Mouse (Mus musculus) myocyte (in vitro differentiated cells): ENCODE results near the gene D130043K22Rik. TPM values are rescaled to one million over a fixed set of nuclear protein-coding genes. Genes with fewer than 3 reads are reported as not detected.

ENCODE experiments used
- H3K27me3 ChIP-seq: one replicate; pipeline ENCODE4 v1.6.1; 2011; ENCODE audit not compliant: control insufficient read depth, insufficient read depth, insufficient read length
- H3K36me3 ChIP-seq: one replicate; pipeline ENCODE4 v1.6.1; 2011; ENCODE audit not compliant: control insufficient read depth, insufficient read depth
- H3K4me2 ChIP-seq: one replicate; pipeline ENCODE4 v1.6.1; 2011; ENCODE audit warnings: low read depth, control low read depth
- H3K4me3 ChIP-seq: one replicate; pipeline ENCODE4 v1.5.1; 2011; ENCODE audit warnings: mild to moderate bottlenecking, control low read depth, moderate library complexity
- H3K79me2 ChIP-seq: one replicate; pipeline ENCODE4 v1.6.1; 2011; ENCODE audit not compliant: control insufficient read depth, insufficient read depth
- H3ac ChIP-seq: one replicate; pipeline ENCODE4 v1.6.1; 2011; ENCODE audit not compliant: control insufficient read depth, insufficient read length
- CEBPB ChIP-seq: IDR thresholded peaks from 2 replicates; pipeline ENCODE4 v1.6.1; 2011; ENCODE audit warnings: mild to moderate bottlenecking, moderate library complexity; ENCODE audit not compliant: poor library complexity, insufficient read depth, severe bottlenecking
- E2F4 ChIP-seq: IDR thresholded peaks from one replicate; pipeline ENCODE4 v1.6.1; 2011; ENCODE audit warnings: mild to moderate bottlenecking, control low read depth, moderate library complexity; ENCODE audit not compliant: insufficient read depth
- MAX ChIP-seq: IDR thresholded peaks from one replicate; pipeline ENCODE4 v1.6.1; 2011; ENCODE audit warnings: low read depth, mild to moderate bottlenecking, control low read depth
- MYOD1 ChIP-seq, 3 experiments: IDR thresholded peaks; one replicate each; pipeline ENCODE4 v1.6.1; 2011; ENCODE audit warnings: control low read depth in 2 of 3, low read depth in 2 of 3, mild to moderate bottlenecking in 2 of 3, moderate library complexity in 1 of 3; ENCODE audit not compliant: insufficient read length in 2 of 3, control insufficient read depth in 1 of 3
- MYOG ChIP-seq, 3 experiments: IDR thresholded peaks; one replicate each; pipeline ENCODE4 v1.6.1; 2011; ENCODE audit warnings: control low read depth in 2 of 3, low read depth in 2 of 3, mild to moderate bottlenecking in 2 of 3; ENCODE audit not compliant: insufficient read length in 2 of 3, control insufficient read depth in 1 of 3, insufficient read depth in 1 of 3
- POLR2A ChIP-seq: IDR thresholded peaks from one replicate; pipeline ENCODE4 v1.6.1; 2011; ENCODE audit warnings: low read depth, mild to moderate bottlenecking, control low read depth, moderate library complexity; ENCODE audit not compliant: insufficient read length
- POLR2AphosphoS2 ChIP-seq: IDR thresholded peaks from one replicate; pipeline ENCODE4 v1.6.1; 2011; ENCODE audit warnings: low read depth, control low read depth; ENCODE audit not compliant: insufficient read length
- REST ChIP-seq: IDR thresholded peaks from one replicate; pipeline ENCODE4 v1.6.1; 2011; ENCODE audit warnings: mild to moderate bottlenecking, control low read depth, moderate library complexity; ENCODE audit not compliant: insufficient read depth, insufficient read length
- SRF ChIP-seq: IDR thresholded peaks from one replicate; pipeline ENCODE4 v1.6.1; 2011; ENCODE audit warnings: low read depth; ENCODE audit not compliant: control insufficient read depth, insufficient read length
- TCF12 ChIP-seq: IDR thresholded peaks from one replicate; pipeline ENCODE4 v1.6.1; 2011; ENCODE audit warnings: mild to moderate bottlenecking, control low read depth; ENCODE audit not compliant: poor library complexity, insufficient read depth, severe bottlenecking
- TCF3 ChIP-seq: IDR thresholded peaks from one replicate; pipeline ENCODE4 v1.6.1; 2011; ENCODE audit warnings: low read depth, control low read depth; ENCODE audit not compliant: insufficient read length
- USF1 ChIP-seq: IDR thresholded peaks from one replicate; pipeline ENCODE4 v1.6.1; 2011; ENCODE audit warnings: low read depth, mild to moderate bottlenecking, control low read depth, moderate library complexity
- polyA plus RNA-seq: library from polyadenylated mRNA; unstranded; fragments of >200 nt; fragmentation: generic; extraction: Trizol; gene quantifications from one replicate; pipeline ENCODE4 v1.2.1, GENCODE M21; 2012; ENCODE audit warnings: missing spikeins

The D130043K22Rik gene
- polyA plus RNA-seq, 1 experiment: not detected

GRCm38 (mm10) chr13:24800674-24801307, 44.1 kb upstream of the D130043K22Rik start:
- peak overlapping the region; percentile 99 for H3ac ChIP-seq
- TF ChIP-seq REST: no peak
- TF ChIP-seq SRF: peak; percentile 46
- TF ChIP-seq E2F4: no peak
- TF ChIP-seq CEBPB: no peak
- no peak for TF ChIP-seq USF1
- peak; percentile 97 for TF ChIP-seq POLR2A
- no peak for TF ChIP-seq MYOD1 (IDR thresholded peaks at IDR 0.05; ENCODE audit: control insufficient read depth in 1 of 3, insufficient read length in 2 of 3, low read depth in 2 of 3)
- peak; percentile 98 for TF ChIP-seq POLR2AphosphoS2
- peaks cover 12% of the 10 kb centered on the region for H3K36me3 ChIP-seq

GRCm38 (mm10) chr13:24801308-24801921, 43.5 kb upstream of the D130043K22Rik start, which contains the start of gene BC005537:
BC005537 (plus strand) TSS chr13:24801657.
- TF ChIP-seq MYOD1 (IDR thresholded peaks at IDR 0.05; ENCODE audit: control insufficient read depth in 1 of 3, insufficient read length in 2 of 3, low read depth in 2 of 3) (peak in 1 of 3 experiments; percentile 7), MAX (no peak)
- peaks cover 47% of the 10 kb centered on the region for H3K79me2 ChIP-seq
- peaks cover 19% of the 10 kb centered on the region for H3K36me3 ChIP-seq
- no peaks in the 10 kb centered on the region for H3K27me3 ChIP-seq
- H3ac ChIP-seq: peak within 1 kb of the TSS; percentile 99
- peak within 1 kb of the TSS; percentile 82 for H3K4me2 ChIP-seq
- peak within 1 kb of the TSS; percentile 85 for H3K4me3 ChIP-seq

More at GRCm38 (mm10) chr13:24800674-24801307, 44.1 kb upstream of the D130043K22Rik start:
- Histone ChIP-seq H3K4me2 (peak overlapping the region; percentile 82), H3K4me3 (peak overlapping the region; percentile 85), H3K27me3 (no peaks in the 10 kb centered on the region), H3K79me2 (peaks cover 41% of the 10 kb centered on the region)

- peak overlapping the region; percentile 85 for H3K4me3 ChIP-seq
- peaks cover 24% of the 10 kb centered on the region for H3K36me3 ChIP-seq
- peaks cover 54% of the 10 kb centered on the region for H3K79me2 ChIP-seq
- peak overlapping the region; percentile 81 for H3K4me2 ChIP-seq
- H3K27me3 ChIP-seq: no peaks in the 10 kb centered on the region
- peak overlapping the region; percentile 99 for H3ac ChIP-seq
- TF ChIP-seq USF1 (no peak), POLR2A (peak; percentile 21), TCF12 (no peak), POLR2AphosphoS2 (peak; percentile 43), MYOG (IDR thresholded peaks at IDR 0.05; ENCODE audit: control insufficient read depth in 1 of 3, insufficient read depth in 1 of 3, insufficient read length in 2 of 3, low read depth in 2 of 3) (peak in 2 of 3 experiments; percentile 12 to 63), SRF (no peak), MYOD1 (IDR thresholded peaks at IDR 0.05; ENCODE audit: control insufficient read depth in 1 of 3, insufficient read length in 2 of 3, low read depth in 2 of 3) (peak in 2 of 3 experiments; percentile 26 to 51)
Observed at GRCm38 (mm10) chr13:24802131-24802691, 42.7 kb upstream of the D130043K22Rik start.

GRCm38 (mm10) chr13:24803196-24803595, 41.7 kb upstream of the D130043K22Rik start:
- Histone ChIP-seq H3K79me2 (peaks cover 60% of the 10 kb centered on the region), H3ac (no peak overlapping the region), H3K27me3 (no peaks in the 10 kb centered on the region), H3K4me2 (peak overlapping the region; percentile 81), H3K36me3 (peaks cover 34% of the 10 kb centered on the region), H3K4me3 (peak overlapping the region; percentile 85)
- TF ChIP-seq MYOD1 (IDR thresholded peaks at IDR 0.05; ENCODE audit: control insufficient read depth in 1 of 3, insufficient read length in 2 of 3, low read depth in 2 of 3) (no peak), REST (no peak), MAX (no peak), POLR2A (no peak), SRF (no peak), MYOG (IDR thresholded peaks at IDR 0.05; ENCODE audit: control insufficient read depth in 1 of 3, insufficient read depth in 1 of 3, insufficient read length in 2 of 3, low read depth in 2 of 3) (no peak), TCF12 (no peak), POLR2AphosphoS2 (no peak), E2F4 (no peak), CEBPB (no peak)

GRCm38 (mm10) chr13:24806079-24806478, 38.9 kb upstream of the D130043K22Rik start:
- H3K27me3 ChIP-seq: no peaks in the 10 kb centered on the region
- no peak overlapping the region for H3ac ChIP-seq
- H3K4me2 ChIP-seq: no peak overlapping the region
- H3K4me3 ChIP-seq: no peak overlapping the region
- TF ChIP-seq TCF12 (no peak), CEBPB (no peak), REST (no peak), MYOG (IDR thresholded peaks at IDR 0.05; ENCODE audit: control insufficient read depth in 1 of 3, insufficient read depth in 1 of 3, insufficient read length in 2 of 3, low read depth in 2 of 3) (no peak), POLR2AphosphoS2 (no peak), E2F4 (no peak), TCF3 (no peak), SRF (no peak), USF1 (no peak), MYOD1 (IDR thresholded peaks at IDR 0.05; ENCODE audit: control insufficient read depth in 1 of 3, insufficient read length in 2 of 3, low read depth in 2 of 3) (no peak), POLR2A (no peak), MAX (no peak)
- H3K79me2 ChIP-seq: peaks cover 69% of the 10 kb centered on the region
- peaks cover 60% of the 10 kb centered on the region for H3K36me3 ChIP-seq
